In the genomic region with DNA sequence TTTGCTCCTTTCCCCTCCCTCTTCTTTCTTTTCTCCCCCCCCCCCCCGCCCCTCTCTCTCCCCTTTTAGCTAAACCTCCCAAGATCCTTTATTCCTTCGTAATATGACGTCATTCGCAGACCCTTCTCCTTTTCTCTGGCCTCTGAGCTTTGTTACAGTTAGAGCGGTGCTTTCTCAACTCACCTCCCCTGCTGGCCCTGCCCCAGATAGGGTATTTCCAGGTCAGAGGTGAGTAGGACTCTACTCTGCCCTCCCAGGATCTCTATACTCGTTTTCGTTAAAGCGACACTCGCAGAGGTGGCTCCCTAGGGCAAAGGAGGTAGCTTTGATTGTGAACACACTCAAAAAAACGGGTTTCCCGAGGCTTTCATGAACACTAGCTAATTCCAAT, we compare ENCODE assay signal across 9 mouse cellular contexts. TPM values are rescaled to one million over a fixed set of nuclear protein-coding genes. Genes with fewer than 3 reads are reported as not detected.
A peak's percentile ranks its signal among the peaks of the same experiment; 100 is the strongest.
DNase-seq lines count a peak whose midpoint lies in the region; ATAC-seq lines count a peak whose summit lies in the region.
"Had no signal": no experiment of that assay in that cellular context is flagged by ENCODE, and none has a peak within 500 bp of the region (broad histone marks: within the 10 kb centered on the region; RNA-seq: fewer than 3 reads in every experiment).

No protein-coding gene starts in this region.

- no peaks in the 10 kb centered on the region for H3K9me3 ChIP-seq in kidney, embryonic 15.5 days (replicated peaks)
- H3K9me3 ChIP-seq in forebrain, embryonic 10.5 days = no peaks in the 10 kb centered on the region
- no peaks in the 10 kb centered on the region for H3K9me3 ChIP-seq in limb, embryonic 11.5 days (ENCODE audit: control insufficient read depth, low read length)
- no peaks in the 10 kb centered on the region for H3K9me3 ChIP-seq in neural tube, embryonic 13.5 days

- ATAC-seq in kidney, embryonic 15.5 days (replicated peaks; ENCODE audit: low FRiP score) = peak; percentile 41; the same call in 1 of the 2 replicates
- peak; percentile 41; the same call in 1 of the 2 replicates for ATAC-seq in limb, embryonic 11.5 days (ENCODE audit: insufficient number of reproducible peaks, low FRiP score, low TSS enrichment, low read depth)
- ATAC-seq in neural tube, embryonic 13.5 days (ENCODE audit: low read depth) = 0 out of 2 replicates have a peak, but pooled peaks have one; percentile 56

- 10% methylated on average over 10 of the region's 11 CpGs for WGBS in kidney, embryonic 15.5 days
- WGBS in forebrain, embryonic 10.5 days = 22% methylated on average over 11 of the region's 11 CpGs
- WGBS in limb, embryonic 11.5 days = 8% methylated on average over 10 of the region's 11 CpGs
- 18% methylated on average over 11 of the region's 11 CpGs for WGBS in neural tube, embryonic 13.5 days

- peaks cover 43% of the 10 kb centered on the region for H3K4me1 ChIP-seq in kidney, embryonic 15.5 days
- H3K4me1 ChIP-seq in forebrain, embryonic 10.5 days = peaks cover 38% of the 10 kb centered on the region
- peaks cover 32% of the 10 kb centered on the region for H3K4me1 ChIP-seq in limb, embryonic 11.5 days (ENCODE audit: control insufficient read depth, insufficient read depth, low read length)
- peaks cover 11% of the 10 kb centered on the region for H3K4me1 ChIP-seq in neural tube, embryonic 13.5 days (replicated peaks)

- peak overlapping the region; percentile 36; the same call in 1 of the 2 replicates for H3K9ac ChIP-seq in kidney, embryonic 15.5 days
- H3K9ac ChIP-seq in limb, embryonic 11.5 days (ENCODE audit: low read length) = peak overlapping the region; percentile 22
- peak overlapping the region; percentile 54 for H3K9ac ChIP-seq in neural tube, embryonic 13.5 days

- DNase-seq in kidney, postnatal 25 days = no peak
- DNase-seq in forebrain, embryonic 10.5 days (ENCODE audit: extremely low spot score, low spot score) = no peak
- no peak for DNase-seq in limb, embryonic 11.5 days (ENCODE audit: low spot score)
- DNase-seq in ovary, postnatal 10 days (ENCODE audit: low spot score) = no peak
- no peak for DNase-seq in adipocyte (ENCODE audit: low spot score)
- DNase-seq in cerebellum, adult 8-10 months = no peak
- DNase-seq: gastrocnemius, postnatal 36 days had no signal

- peak overlapping the region; percentile 29 for H3K4me3 ChIP-seq in kidney, embryonic 15.5 days (replicated peaks)
- peak overlapping the region; percentile 37 for H3K4me3 ChIP-seq in forebrain, embryonic 10.5 days
- no peak overlapping the region for H3K4me3 ChIP-seq in limb, embryonic 11.5 days (ENCODE audit: low read depth, low read length)
- H3K4me3 ChIP-seq in neural tube, embryonic 13.5 days = peak overlapping the region; percentile 29

- no peaks in the 10 kb centered on the region for H3K27me3 ChIP-seq in kidney, embryonic 15.5 days
- no peaks in the 10 kb centered on the region for H3K27me3 ChIP-seq in forebrain, embryonic 10.5 days (ENCODE audit: poor library complexity, severe bottlenecking)
- H3K27me3 ChIP-seq in limb, embryonic 11.5 days (ENCODE audit: control insufficient read depth, insufficient read depth, low read length) = no peaks in the 10 kb centered on the region
- H3K27me3 ChIP-seq in neural tube, embryonic 13.5 days = no peaks in the 10 kb centered on the region

- H3K36me3 ChIP-seq in kidney, embryonic 15.5 days = no peaks in the 10 kb centered on the region
- H3K36me3 ChIP-seq in forebrain, embryonic 10.5 days (replicated peaks) = no peaks in the 10 kb centered on the region
- no peaks in the 10 kb centered on the region for H3K36me3 ChIP-seq in limb, embryonic 11.5 days (ENCODE audit: control insufficient read depth, insufficient read depth, low read length)
- no peaks in the 10 kb centered on the region for H3K36me3 ChIP-seq in neural tube, embryonic 13.5 days

- peak overlapping the region; percentile 79 for H3K27ac ChIP-seq in kidney, embryonic 15.5 days
- H3K27ac ChIP-seq in forebrain, embryonic 10.5 days = peak overlapping the region; percentile 79
- H3K27ac ChIP-seq in limb, embryonic 11.5 days (replicated peaks; ENCODE audit: low read depth, low read length) = peak overlapping the region; percentile 79
- H3K27ac ChIP-seq in neural tube, embryonic 13.5 days (replicated peaks) = peak overlapping the region; percentile 13

- H3K4me2 ChIP-seq in kidney, embryonic 15.5 days = peak overlapping the region; percentile 62
- H3K4me2 ChIP-seq in limb, embryonic 11.5 days (ENCODE audit: low read depth, severe bottlenecking) = peak overlapping the region; percentile 29; the same call in 1 of the 2 replicates
- peak overlapping the region; percentile 57 for H3K4me2 ChIP-seq in neural tube, embryonic 13.5 days

RNA-seq across cellular contexts. Expression of a gene that starts 45.0 kb away (rescaled TPM):
- polyA plus RNA-seq in kidney, embryonic 15.5 days (2015; fragmentation: Nextera tagmentation; extraction: Ambion mirVana) = 52.0 and 56.8 TPM in 2 replicates
- polyA plus RNA-seq in forebrain, embryonic 10.5 days (2016; fragmentation: Nextera tagmentation; extraction: Ambion mirVana) = 67.2 and 68.3 TPM in 2 replicates
- 64.1 and 68.8 TPM in 2 replicates for polyA plus RNA-seq in limb, embryonic 11.5 days (2014; fragmentation: Nextera tagmentation; extraction: Ambion mirVana)
- polyA plus RNA-seq in neural tube, embryonic 13.5 days (2015; fragmentation: Nextera tagmentation; extraction: Ambion mirVana) = 38.0 and 44.2 TPM in 2 replicates

Comparison
In these comparisons a context has a peak if more than half of its experiments do, and no peak if none do; other contexts are left out.
1. H3K27ac ChIP-seq: peak in every context shown above with its lines; median percentile 79 in kidney, embryonic 15.5 days; 79 in forebrain, embryonic 10.5 days; 79 in limb, embryonic 11.5 days; 13 in neural tube, embryonic 13.5 days.